Mouse (Mus musculus) kidney, embryonic 15.5 days (tissue): ENCODE results near the gene Slc29a4. TPM values are rescaled to one million over a fixed set of nuclear protein-coding genes. Genes with fewer than 3 reads are reported as not detected.

Source experiments
- polyA plus RNA-seq: library from polyadenylated mRNA; unstranded; fragments of >200 nt; fragmentation: Nextera tagmentation; extraction: Ambion mirVana; gene quantifications from 2 replicates; pipeline ENCODE4 v1.2.1, GENCODE M21; 2015

Gene Slc29a4
- polyA plus RNA-seq, 1 experiment from 2014 or later: 6.4 TPM

Other genes with a start within 250 kb of the Slc29a4 start
- 10.2 and 12.9 TPM in 2 replicates for gene Ap5z1, start 228.6 kb upstream of the Slc29a4 start, polyA plus RNA-seq
- 0.04 and 0.08 TPM in 2 replicates for gene Papolb, start 162.4 kb upstream of the Slc29a4 start, polyA plus RNA-seq
- 1.8 and 2.5 TPM in 2 replicates for gene Radil, start 141.4 kb upstream of the Slc29a4 start, polyA plus RNA-seq
- 0.51 and 1.3 TPM in 2 replicates for gene Mmd2, start 83.7 kb upstream of the Slc29a4 start, polyA plus RNA-seq
- gene Wipi2, start 64.8 kb upstream of the Slc29a4 start, polyA plus RNA-seq: 50.0 and 51.6 TPM in 2 replicates
- gene Tnrc18, start 125.2 kb downstream of the Slc29a4 start, polyA plus RNA-seq: 21.6 and 28.1 TPM in 2 replicates
- 16.7 and 17.8 TPM in 2 replicates for gene Fbxl18, start 202.9 kb downstream of the Slc29a4 start, polyA plus RNA-seq
- 14,718 and 15,443 TPM in 2 replicates for gene Actb, start 214.2 kb downstream of the Slc29a4 start, polyA plus RNA-seq